Mouse (Mus musculus) central nervous system, embryonic 14 days (tissue): ENCODE results near the gene Dnajc27. TPM values are rescaled to one million over a fixed set of nuclear protein-coding genes. Genes with fewer than 3 reads are reported as not detected.

Experiments
- polyA plus RNA-seq: library from polyadenylated mRNA; depleted of rRNA; stranded (reverse); fragments of >200 nt; gene quantifications from 2 replicates; pipeline ENCODE4 v1.2.3, GENCODE M21; 2012; rRNA removed

The Dnajc27 gene
- polyA plus RNA-seq, result 18.9 and 19.1 TPM in 2 replicates

DNA sequence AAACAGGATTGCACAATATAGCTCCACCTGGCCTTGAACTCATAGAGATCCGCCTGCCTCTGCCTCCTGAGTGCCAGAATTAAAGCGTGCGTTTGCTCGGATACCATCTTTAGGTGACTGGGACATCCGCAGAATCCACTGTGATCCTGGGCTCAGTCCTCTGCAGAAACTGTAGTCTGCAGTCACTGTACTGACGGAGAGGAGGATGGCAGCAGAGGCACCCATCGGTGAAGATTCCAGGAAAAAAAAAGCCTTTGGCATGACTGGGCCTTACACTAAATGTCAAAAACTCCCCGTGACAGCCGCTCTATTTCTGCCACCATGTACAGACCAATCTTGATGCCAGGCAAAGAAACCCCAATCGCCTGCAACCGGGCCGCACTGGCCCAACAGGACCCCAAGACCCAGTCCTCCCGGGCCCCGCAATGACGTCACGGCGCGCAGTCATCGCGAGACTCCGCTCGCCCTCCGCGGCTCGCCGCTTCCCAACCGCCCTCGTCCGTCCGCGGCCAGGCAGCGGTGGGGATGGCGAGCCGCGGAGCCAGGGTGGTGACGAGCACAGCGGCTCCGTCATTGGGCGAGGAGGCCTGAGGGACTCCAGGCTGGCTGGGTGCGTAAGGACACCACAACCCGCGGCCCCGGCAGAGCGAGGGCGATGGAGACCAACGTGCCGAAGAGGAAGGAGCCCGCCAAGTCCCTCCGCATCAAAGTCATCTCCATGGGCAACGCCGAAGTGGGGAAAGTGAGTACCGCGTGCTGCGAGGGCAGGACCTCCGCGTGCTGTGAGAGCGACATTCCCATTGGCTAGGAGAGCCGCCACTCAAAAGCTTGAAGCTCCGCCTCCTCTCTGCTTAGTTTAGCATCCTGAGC is at the start of gene Dnajc27:
TSS of gene Dnajc27 (plus strand) at position 452 of the 870 bp plus-strand sequence.

DNA sequence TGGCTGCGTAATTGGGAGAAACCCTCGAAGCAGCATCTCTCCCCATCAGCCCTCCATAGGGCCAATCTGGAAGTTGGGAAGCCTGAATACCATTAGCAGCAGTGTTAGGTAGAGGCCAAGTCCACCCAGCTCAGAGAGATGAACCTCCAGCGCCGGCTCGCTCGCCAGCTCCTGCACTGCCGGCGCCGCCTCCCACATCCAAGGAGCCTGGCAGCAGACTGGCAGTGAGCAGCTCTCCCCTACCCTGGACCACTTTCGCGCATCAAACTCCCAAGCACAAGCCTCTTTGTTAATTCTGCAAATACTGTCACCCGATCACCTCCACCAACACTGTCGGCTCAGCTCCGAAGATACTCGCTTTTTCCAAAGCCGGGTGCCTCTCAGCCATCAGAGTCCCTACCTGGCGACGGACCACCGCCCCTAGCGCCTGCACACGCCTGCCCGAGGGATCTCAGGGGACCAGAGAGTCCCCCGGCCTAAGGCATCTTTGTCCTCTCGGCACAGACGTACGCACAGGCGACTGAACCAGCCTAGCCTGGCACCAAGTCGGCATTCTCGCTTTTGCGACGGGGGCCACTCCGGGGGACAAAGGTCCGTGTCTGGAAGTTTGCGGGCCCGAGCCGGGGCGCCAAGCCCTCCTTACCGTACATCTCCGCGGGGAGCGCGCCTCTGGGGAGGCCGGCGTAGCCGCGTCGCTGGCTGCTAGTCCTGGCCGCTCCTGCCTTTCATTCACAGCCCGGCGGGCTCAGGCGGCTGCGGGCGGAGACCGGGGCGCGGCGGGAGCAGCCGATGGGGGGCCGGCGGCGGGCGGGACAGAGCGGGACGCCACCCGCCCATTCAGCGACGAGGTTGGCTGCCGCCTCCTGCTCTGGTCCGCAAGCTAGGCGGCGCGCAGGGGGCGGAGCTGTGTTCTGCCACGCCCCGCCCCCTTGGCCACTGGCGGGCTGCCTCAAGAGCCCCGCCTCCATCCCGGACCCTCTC is 44.0 kb upstream of the Dnajc27 start, which contains the start of gene Efr3b:
TSS of gene Efr3b (minus strand) at position 855 of the 981 bp plus-strand sequence.

DNA sequence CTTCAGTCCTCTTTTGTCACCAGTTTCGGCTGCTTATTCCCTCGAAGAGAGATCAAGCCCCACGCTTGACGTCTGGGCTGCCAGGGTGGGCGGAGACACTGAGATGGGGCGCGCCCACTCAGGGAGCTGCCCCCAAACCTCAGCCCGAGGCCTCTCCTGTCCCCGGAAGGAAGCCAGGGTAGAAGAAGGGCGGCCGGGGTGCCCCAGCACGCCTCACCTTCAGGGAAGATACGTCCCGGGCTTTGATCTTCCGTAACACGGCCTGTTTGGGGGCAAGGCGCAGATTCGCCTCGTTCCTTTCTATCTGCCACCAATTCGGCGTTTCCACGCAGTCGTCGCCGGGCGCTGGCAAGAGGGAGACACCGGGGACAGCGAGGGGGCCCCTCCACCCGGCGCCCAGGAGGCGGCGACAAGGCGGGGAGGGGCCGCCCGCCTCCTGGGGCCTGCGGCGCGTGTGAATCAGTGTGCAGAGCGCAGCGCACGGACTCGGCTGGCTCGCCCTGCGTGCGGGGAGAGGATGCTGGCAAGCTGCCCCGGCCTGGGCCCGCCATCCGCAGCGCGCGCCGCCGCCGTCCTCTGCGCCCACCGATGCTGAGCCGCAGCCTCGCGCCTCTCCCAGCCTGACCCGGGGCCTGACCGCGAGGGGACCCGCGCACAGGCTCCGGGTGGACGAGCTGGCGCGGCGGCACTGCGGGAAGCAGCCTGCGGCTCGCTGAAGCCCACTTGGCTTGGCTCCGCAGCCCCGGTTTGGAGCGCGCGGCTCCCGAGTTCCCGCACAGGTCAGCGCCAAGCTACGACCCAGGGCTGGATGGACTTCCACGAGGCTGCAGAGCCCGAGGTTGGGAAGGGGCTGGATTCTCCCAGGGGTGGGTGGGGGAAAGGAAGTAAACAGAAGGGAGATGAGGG is 50.8 kb downstream of the Dnajc27 start, which contains the start of gene Adcy3:
TSS of gene Adcy3 (plus strand) at position 163 of the 906 bp plus-strand sequence.

Other genes starting within 250 kb of the Dnajc27 start
- 7.3 and 17.1 TPM in 2 replicates for gene Pomc, start 127.6 kb upstream of the Dnajc27 start, polyA plus RNA-seq
- gene Efr3b, start 43.7 kb upstream of the Dnajc27 start, polyA plus RNA-seq, result 35.6 and 36.4 TPM in 2 replicates
- gene Adcy3, start 50.5 kb downstream of the Dnajc27 start, polyA plus RNA-seq, result 8.8 and 10.7 TPM in 2 replicates
- gene Ptrhd1, start 151.4 kb downstream of the Dnajc27 start, polyA plus RNA-seq, result 5.5 and 6.1 TPM in 2 replicates
- 16.8 and 17.5 TPM in 2 replicates for gene Cenpo, start 151.7 kb downstream of the Dnajc27 start, polyA plus RNA-seq